Mouse (Mus musculus) liver, postnatal 0 days (tissue): ENCODE data around the gene Nupr1l. TPM values are rescaled to one million over a fixed set of nuclear protein-coding genes. Genes with fewer than 3 reads are reported as not detected.

ENCODE experiments used
- ATAC-seq: fragments of 200-750 bp; cut with Nextera tagmentation; 2 replicates; pipeline ENCODE4 v1.8.0; 2017; ENCODE audit warnings: mild to moderate bottlenecking, moderate library complexity
- DNase-seq: peaks from one replicate; pipeline ENCODE4 v3.0.0-alpha.2; 2016
- H3K27ac ChIP-seq: fragments of 300-500 bp; sonication (generic); 2 replicates; pipeline ENCODE4 v1.5.1; 2014; ENCODE audit warnings: antibody characterized with exemption, moderate library complexity, mild to moderate bottlenecking, low read depth
- H3K27me3 ChIP-seq: fragments of 300-500 bp; sonication (generic); 2 replicates; pipeline ENCODE4 v1.6.1; 2014; ENCODE audit warnings: low read length, control low read depth, mixed read lengths; ENCODE audit not compliant: insufficient read depth
- H3K36me3 ChIP-seq: fragments of 300-500 bp; sonication (generic); replicated peaks from 2 replicates; pipeline ENCODE4 v1.6.1; 2014; ENCODE audit warnings: mild to moderate bottlenecking, control low read depth, low read length, moderate library complexity, mixed read lengths; ENCODE audit not compliant: insufficient read depth
- H3K4me1 ChIP-seq: fragments of 300-500 bp; sonication (generic); 2 replicates; pipeline ENCODE4 v1.6.1; 2014; ENCODE audit warnings: antibody characterized with exemption, mild to moderate bottlenecking, control low read depth; ENCODE audit not compliant: insufficient read depth
- H3K4me2 ChIP-seq: fragments of 300-500 bp; sonication (generic); 2 replicates; pipeline ENCODE4 v1.6.1; 2014; ENCODE audit warnings: low read depth, mild to moderate bottlenecking, low read length, moderate library complexity, mixed read lengths
- H3K4me3 ChIP-seq: fragments of 300-500 bp; sonication (generic); 2 replicates; pipeline ENCODE4 v1.5.1; 2014; ENCODE audit warnings: low read depth, low read length
- H3K9ac ChIP-seq: fragments of 300-500 bp; sonication (generic); replicated peaks from 2 replicates; pipeline ENCODE4 v1.6.1; 2014; ENCODE audit warnings: mild to moderate bottlenecking, moderate library complexity
- H3K9me3 ChIP-seq: fragments of 300-500 bp; sonication (generic); 2 replicates; pipeline ENCODE4 v1.6.1; 2016; ENCODE audit warnings: mild to moderate bottlenecking, control low read depth, low read length, mixed read lengths
- CTCF ChIP-seq: sonication (generic); IDR thresholded peaks from 2 replicates; pipeline ENCODE4 v1.5.1; 2016; ENCODE audit warnings: antibody characterized with exemption, low read depth
- EP300 ChIP-seq: IDR thresholded peaks from 2 replicates; pipeline ENCODE4 v1.6.1; 2016; ENCODE audit warnings: antibody characterized with exemption, low read depth, mild to moderate bottlenecking
- WGBS: fragments of 180-500 bp; shearing (Covaris S2); extraction: QIAGEN DNeasy Blood & Tissue Kit; methylation state at CpG from one replicate; pipeline ENCODE4 v1.1.7; 2014; ENCODE audit not compliant: insufficient replicate concordance; 5-methylcytosine and 5-hydroxymethylcytosine counted together
- polyA plus RNA-seq: library from polyadenylated mRNA; unstranded; fragments of >200 nt; fragmentation: Nextera tagmentation; extraction: Ambion mirVana; gene quantifications from 2 replicates; pipeline ENCODE4 v1.2.1, GENCODE M21; 2015

The Nupr1l gene
- polyA plus RNA-seq: 1.4 TPM in 2 replicates

GRCm38 (mm10) chr5:129908242-129908965 lies at the start of gene Nupr1l:
Gene Nupr1l, plus strand, starts transcription at chr5:129908540.
- Histone ChIP-seq H3K4me3 (peak within 1 kb of the TSS; percentile 67), H3K27me3 (no peaks in the 10 kb centered on the region), H3K4me2 (peak within 1 kb of the TSS; percentile 99), H3K9ac (peak within 1 kb of the TSS; percentile 76), H3K4me1 (peaks cover 14% of the 10 kb centered on the region), H3K9me3 (no peaks in the 10 kb centered on the region), H3K27ac (peak within 1 kb of the TSS; percentile 72), H3K36me3 (no peaks in the 10 kb centered on the region)
- WGBS: 1% methylated on average over 63 of the region's 63 CpGs
- TF ChIP-seq CTCF (peak; percentile 54), EP300 (no peak)
- peak; percentile 96 for ATAC-seq
- DNase-seq: peak; percentile 91

- H3K9ac ChIP-seq: no peak overlapping the region
- peaks cover 6% of the 10 kb centered on the region; the same call in 1 of the 2 replicates for H3K36me3 ChIP-seq
- no peak overlapping the region for H3K27ac ChIP-seq
- H3K4me2 ChIP-seq: no peak overlapping the region
- H3K9me3 ChIP-seq: no peaks in the 10 kb centered on the region
- TF ChIP-seq EP300 (no peak), CTCF (no peak)
- no peak overlapping the region for H3K4me3 ChIP-seq
- no peaks in the 10 kb centered on the region for H3K27me3 ChIP-seq
- H3K4me1 ChIP-seq: no peaks in the 10 kb centered on the region
- WGBS: 89% methylated on average over 6 of the region's 6 CpGs
- DNase-seq: no peak
- no peak for ATAC-seq
Observed at GRCm38 (mm10) chr5:129862325-129862724, 46.0 kb upstream of the Nupr1l start.

- H3K4me1 ChIP-seq: no peaks in the 10 kb centered on the region
- no peak overlapping the region for H3K4me2 ChIP-seq
- TF ChIP-seq CTCF (peak; percentile 64), EP300 (no peak)
- DNase-seq (peak; percentile 57), ATAC-seq (0 out of 2 replicates have a peak, but pooled peaks have one; percentile 15)
- H3K9me3 ChIP-seq: no peaks in the 10 kb centered on the region
- peaks cover 6% of the 10 kb centered on the region; the same call in 1 of the 2 replicates for H3K36me3 ChIP-seq
- H3K27ac ChIP-seq: no peak overlapping the region
- no peak overlapping the region for H3K9ac ChIP-seq
- WGBS: 16% methylated on average over 18 of the region's 18 CpGs
- no peaks in the 10 kb centered on the region for H3K27me3 ChIP-seq
- H3K4me3 ChIP-seq: no peak overlapping the region
Observed at GRCm38 (mm10) chr5:129864467-129864866, 43.9 kb upstream of the Nupr1l start.

- no peaks in the 10 kb centered on the region for H3K27me3 ChIP-seq
- DNase-seq: no peak
- WGBS: 83% methylated on average over 12 of the region's 12 CpGs
- no peaks in the 10 kb centered on the region for H3K4me1 ChIP-seq
- H3K4me2 ChIP-seq: no peak overlapping the region
- no peaks in the 10 kb centered on the region for H3K9me3 ChIP-seq
- no peak overlapping the region for H3K27ac ChIP-seq
- H3K9ac ChIP-seq: no peak overlapping the region
- no peak overlapping the region for H3K4me3 ChIP-seq
- no peak for ATAC-seq
- H3K36me3 ChIP-seq: peaks cover 6% of the 10 kb centered on the region; the same call in 1 of the 2 replicates
- TF ChIP-seq EP300: no peak
- no peak for TF ChIP-seq CTCF
Observed at GRCm38 (mm10) chr5:129865841-129866240, 42.5 kb upstream of the Nupr1l start.

- TF ChIP-seq CTCF (no peak), EP300 (no peak)
- no peaks in the 10 kb centered on the region for H3K4me1 ChIP-seq
- ATAC-seq (no peak), DNase-seq (no peak)
- H3K4me2 ChIP-seq: no peak overlapping the region
- no peak overlapping the region for H3K4me3 ChIP-seq
- no peaks in the 10 kb centered on the region for H3K36me3 ChIP-seq
- H3K9ac ChIP-seq: no peak overlapping the region
- H3K27ac ChIP-seq: no peak overlapping the region
- no peaks in the 10 kb centered on the region for H3K9me3 ChIP-seq
- no peaks in the 10 kb centered on the region for H3K27me3 ChIP-seq
- 83% methylated on average over 19 of the region's 19 CpGs for WGBS
Observed at GRCm38 (mm10) chr5:129869238-129869995, 38.9 kb upstream of the Nupr1l start.

GRCm38 (mm10) chr5:129871238-129871637 lies 37.1 kb upstream of the Nupr1l start:
- no peak overlapping the region for H3K27ac ChIP-seq
- DNase-seq (no peak), ATAC-seq (no peak)
- H3K4me2 ChIP-seq: no peak overlapping the region
- H3K27me3 ChIP-seq: no peaks in the 10 kb centered on the region
- H3K9me3 ChIP-seq: no peaks in the 10 kb centered on the region
- no peak overlapping the region for H3K4me3 ChIP-seq
- 68% methylated on average over 2 of the region's 2 CpGs for WGBS
- H3K9ac ChIP-seq: no peak overlapping the region
- no peaks in the 10 kb centered on the region for H3K36me3 ChIP-seq
- TF ChIP-seq EP300: no peak
- no peak for TF ChIP-seq CTCF
- no peaks in the 10 kb centered on the region for H3K4me1 ChIP-seq
